Mouse (Mus musculus): ENCODE measurements around the gene Ica1l. TPM values are rescaled to one million over a fixed set of nuclear protein-coding genes. Genes with fewer than 3 reads are reported as not detected.

Gene Ica1l
- polyA plus RNA-seq, 1 experiment = not detected

GRCm38 (mm10) chr1:59945969-59946368 is 97.0 kb downstream of the Ica1l start:
- 60% methylated on average over 1 of the region's 1 CpGs for WGBS
- Histone ChIP-seq H3K4me1 (ENCODE audit: control insufficient read depth, insufficient read depth, low read length) (no peaks in the 10 kb centered on the region; the same call in 1 of the 2 replicates), H3K4me3 (replicated peaks; ENCODE audit: control insufficient read depth, low read depth, low read length) (no peak overlapping the region), H3K27ac (ENCODE audit: control insufficient read depth, insufficient read depth, low read depth, low read length, poor library complexity) (no peak overlapping the region)
- TF ChIP-seq CTCF (IDR thresholded peaks at IDR 0.05; ENCODE audit: control insufficient read depth, insufficient read depth, low read length) = no peak
- no peak for TF ChIP-seq POLR2A (IDR thresholded peaks at IDR 0.05; ENCODE audit: borderline replicate concordance, control insufficient read depth, low read depth, low read length)

- H3K4me3 ChIP-seq (replicated peaks; ENCODE audit: control insufficient read depth, low read depth, low read length) = no peak overlapping the region
- 67% methylated on average over 5 of the region's 5 CpGs for WGBS
- no peaks in the 10 kb centered on the region; the same call in 1 of the 2 replicates for H3K4me1 ChIP-seq (ENCODE audit: control insufficient read depth, insufficient read depth, low read length)
- H3K27ac ChIP-seq (ENCODE audit: control insufficient read depth, insufficient read depth, low read depth, low read length, poor library complexity) = no peak overlapping the region
- no peak for TF ChIP-seq POLR2A (IDR thresholded peaks at IDR 0.05; ENCODE audit: borderline replicate concordance, control insufficient read depth, low read depth, low read length)
- TF ChIP-seq CTCF (IDR thresholded peaks at IDR 0.05; ENCODE audit: control insufficient read depth, insufficient read depth, low read length) = no peak
Measured at GRCm38 (mm10) chr1:59943825-59944224, 99.2 kb downstream of the Ica1l start.

- TF ChIP-seq POLR2A (IDR thresholded peaks at IDR 0.05; ENCODE audit: borderline replicate concordance, control insufficient read depth, low read depth, low read length) (no peak), CTCF (IDR thresholded peaks at IDR 0.05; ENCODE audit: control insufficient read depth, insufficient read depth, low read length) (no peak)
- Histone ChIP-seq H3K4me1 (ENCODE audit: control insufficient read depth, insufficient read depth, low read length) (no peaks in the 10 kb centered on the region; the same call in 1 of the 2 replicates), H3K27ac (ENCODE audit: control insufficient read depth, insufficient read depth, low read depth, low read length, poor library complexity) (no peak overlapping the region), H3K4me3 (replicated peaks; ENCODE audit: control insufficient read depth, low read depth, low read length) (no peak overlapping the region)
- WGBS = 73% methylated on average over 6 of the region's 6 CpGs
Measured at GRCm38 (mm10) chr1:59942057-59942790, 100.8 kb downstream of the Ica1l start.

GRCm38 (mm10) chr1:59941063-59941462 is 101.9 kb downstream of the Ica1l start:
- Histone ChIP-seq H3K4me3 (replicated peaks; ENCODE audit: control insufficient read depth, low read depth, low read length) (no peak overlapping the region), H3K4me1 (ENCODE audit: control insufficient read depth, insufficient read depth, low read length) (no peaks in the 10 kb centered on the region; the same call in 1 of the 2 replicates), H3K27ac (ENCODE audit: control insufficient read depth, insufficient read depth, low read depth, low read length, poor library complexity) (no peak overlapping the region)
- 80% methylated on average over 1 of the region's 1 CpGs for WGBS
- TF ChIP-seq POLR2A (IDR thresholded peaks at IDR 0.05; ENCODE audit: borderline replicate concordance, control insufficient read depth, low read depth, low read length) = no peak
- no peak for TF ChIP-seq CTCF (IDR thresholded peaks at IDR 0.05; ENCODE audit: control insufficient read depth, insufficient read depth, low read length)

GRCm38 (mm10) chr1:59932991-59933390 is 110.0 kb downstream of the Ica1l start:
- H3K4me3 ChIP-seq (replicated peaks; ENCODE audit: control insufficient read depth, low read depth, low read length) = no peak overlapping the region
- 87% methylated on average over 2 of the region's 2 CpGs for WGBS
- TF ChIP-seq POLR2A (IDR thresholded peaks at IDR 0.05; ENCODE audit: borderline replicate concordance, control insufficient read depth, low read depth, low read length) = no peak
- no peak for TF ChIP-seq CTCF (IDR thresholded peaks at IDR 0.05; ENCODE audit: control insufficient read depth, insufficient read depth, low read length)
- no peaks in the 10 kb centered on the region; the same call in 1 of the 2 replicates for H3K4me1 ChIP-seq (ENCODE audit: control insufficient read depth, insufficient read depth, low read length)
- no peak overlapping the region for H3K27ac ChIP-seq (ENCODE audit: control insufficient read depth, insufficient read depth, low read depth, low read length, poor library complexity)

Other genes with a start within 250 kb of the Ica1l start
- 7.5 and 12.0 TPM in 2 replicates for gene Fam117b, start 130.2 kb downstream of the Ica1l start, polyA plus RNA-seq (2011; ENCODE audit: insufficient read depth, insufficient read length, low replicate concordance, missing spikeins)
- 1.5 and 3.6 TPM in 2 replicates for gene Carf, start 55.1 kb upstream of the Ica1l start, polyA plus RNA-seq (2011; ENCODE audit: insufficient read depth, insufficient read length, low replicate concordance, missing spikeins)
- 13.7 and 23.6 TPM in 2 replicates for gene Wdr12, start 55.5 kb upstream of the Ica1l start, polyA plus RNA-seq (2011; ENCODE audit: insufficient read depth, insufficient read length, low replicate concordance, missing spikeins)
- 2.6 and 5.9 TPM in 2 replicates for gene Nbeal1, start 137.4 kb upstream of the Ica1l start, polyA plus RNA-seq (2011; ENCODE audit: insufficient read depth, insufficient read length, low replicate concordance, missing spikeins)

Data from bone marrow, adult 2 months (tissue).